Mouse (Mus musculus) heart, postnatal 0 days (tissue): ENCODE measurements around the gene Gm45837.

ENCODE experiments used
- CTCF ChIP-seq: IDR thresholded peaks from 2 replicates; pipeline ENCODE4 v1.5.1; 2016; ENCODE audit warnings: antibody characterized with exemption, control low read depth, low read depth
- EP300 ChIP-seq: IDR thresholded peaks from 2 replicates; pipeline ENCODE4 v1.6.1; 2016; ENCODE audit warnings: antibody characterized with exemption, low read depth

- TF ChIP-seq EP300: no peak
- TF ChIP-seq CTCF: no peak
These were observed 76.4 kb downstream of the Gm45837 start for GRCm38 (mm10) chr7:101487102-101487501.
